Mouse (Mus musculus) liver, adult 2 months (tissue): ENCODE measurements around the gene Chrna4. TPM values are rescaled to one million over a fixed set of nuclear protein-coding genes. Genes with fewer than 3 reads are reported as not detected.

Source experiments
- DNase-seq: peaks from one replicate; pipeline ENCODE4 v3.0.0-alpha.2; 2011; ENCODE audit warnings: low read depth, low spot score; ENCODE audit errors: extremely low read depth
- H3K27ac ChIP-seq: fragments of 200-500 bp; replicated peaks from 2 replicates; pipeline ENCODE4 v1.5.1; 2012; ENCODE audit warnings: low read depth, mild to moderate bottlenecking, control low read depth, inconsistent platforms, low read length; ENCODE audit not compliant: insufficient read depth
- H3K27me3 ChIP-seq: fragments of 200-500 bp; 2 replicates; pipeline ENCODE4 v1.6.1; 2012; ENCODE audit warnings: mild to moderate bottlenecking, moderate library complexity, low read length, inconsistent platforms; ENCODE audit not compliant: control insufficient read depth, insufficient read depth
- H3K36me3 ChIP-seq: fragments of 200-500 bp; 2 replicates; pipeline ENCODE4 v1.6.1; 2012; ENCODE audit warnings: low read length, inconsistent platforms; ENCODE audit not compliant: control insufficient read depth, insufficient read depth
- H3K4me1 ChIP-seq: fragments of 200-500 bp; 2 replicates; pipeline ENCODE4 v1.6.1; 2011; ENCODE audit warnings: low read length; ENCODE audit not compliant: control insufficient read depth, insufficient read depth
- H3K4me3 ChIP-seq: fragments of 200-500 bp; 2 replicates; pipeline ENCODE4 v1.5.1; 2011; ENCODE audit warnings: low read depth, mild to moderate bottlenecking, control low read depth, low read length, moderate library complexity; ENCODE audit not compliant: insufficient read depth
- H3K79me2 ChIP-seq: fragments of 200-500 bp; 2 replicates; pipeline ENCODE4 v1.6.1; 2012; ENCODE audit warnings: inconsistent platforms, mild to moderate bottlenecking, low read length, moderate library complexity; ENCODE audit not compliant: control insufficient read depth, insufficient read depth
- H3K9ac ChIP-seq: fragments of 200-500 bp; 2 replicates; pipeline ENCODE4 v1.6.1; 2012; ENCODE audit warnings: low read depth, mild to moderate bottlenecking, control low read depth, inconsistent platforms, low read length
- CTCF ChIP-seq: fragments of 200-500 bp; IDR thresholded peaks from 2 replicates; pipeline ENCODE4 v1.5.1; 2011; ENCODE audit warnings: low read depth, low read length, control low read depth
- POLR2A ChIP-seq: fragments of 200-500 bp; IDR thresholded peaks from 2 replicates; pipeline ENCODE4 v1.6.1; 2011; ENCODE audit warnings: low read length, control low read depth; ENCODE audit not compliant: insufficient read depth; ENCODE audit errors: extremely low read depth
- WGBS: fragments of 180-500 bp; shearing (Covaris S2); methylation state at CpG from one replicate; pipeline ENCODE4 v1.1.7; 2018; 5-methylcytosine and 5-hydroxymethylcytosine counted together
- polyA plus RNA-seq: library from polyadenylated mRNA; depleted of rRNA; stranded (reverse); fragments of >200 nt; gene quantifications from 2 replicates; pipeline ENCODE4 v1.2.3, GENCODE M21; 2012
- total RNA-seq: library from RNA; depleted of rRNA; stranded (reverse); fragments of >200 nt; gene quantifications from 2 replicates; pipeline ENCODE4 v1.2.3, GENCODE M21; 2014

The Chrna4 gene
- total and polyA plus RNA-seq, 2 experiments, result 1.6 to 7.6 TPM

- WGBS, result 46% methylated on average over 4 of the region's 4 CpGs
- Histone ChIP-seq H3K27me3 (no peaks in the 10 kb centered on the region), H3K79me2 (no peaks in the 10 kb centered on the region), H3K4me3 (no peak overlapping the region), H3K27ac (no peak overlapping the region), H3K9ac (no peak overlapping the region), H3K4me1 (no peaks in the 10 kb centered on the region), H3K36me3 (no peaks in the 10 kb centered on the region)
- TF ChIP-seq POLR2A, result no peak
- TF ChIP-seq CTCF, result no peak
- no peak for DNase-seq
These were observed 22.5 kb upstream of the Chrna4 start for GRCm38 (mm10) chr2:181065827-181066226.

GRCm38 (mm10) chr2:181060127-181060526, 16.8 kb upstream of the Chrna4 start:
- Histone ChIP-seq H3K9ac (no peak overlapping the region), H3K4me3 (no peak overlapping the region), H3K36me3 (no peaks in the 10 kb centered on the region), H3K27me3 (no peaks in the 10 kb centered on the region), H3K4me1 (no peaks in the 10 kb centered on the region), H3K27ac (no peak overlapping the region), H3K79me2 (no peaks in the 10 kb centered on the region)
- peak; percentile 52 for DNase-seq
- TF ChIP-seq CTCF (peak; percentile 82), POLR2A (no peak)
- WGBS, result 13% methylated on average over 5 of the region's 5 CpGs

- no peaks in the 10 kb centered on the region for H3K4me1 ChIP-seq
- no peak for TF ChIP-seq POLR2A
- no peak for TF ChIP-seq CTCF
- no peak for DNase-seq
- H3K4me3 ChIP-seq, result no peak overlapping the region
- no peaks in the 10 kb centered on the region for H3K36me3 ChIP-seq
- WGBS, result 61% methylated on average over 3 of the region's 3 CpGs
- no peak overlapping the region for H3K27ac ChIP-seq
- no peaks in the 10 kb centered on the region for H3K79me2 ChIP-seq
- no peaks in the 10 kb centered on the region for H3K27me3 ChIP-seq
- H3K9ac ChIP-seq, result no peak overlapping the region
These were observed 14.8 kb upstream of the Chrna4 start for GRCm38 (mm10) chr2:181058193-181058592.

DNA sequence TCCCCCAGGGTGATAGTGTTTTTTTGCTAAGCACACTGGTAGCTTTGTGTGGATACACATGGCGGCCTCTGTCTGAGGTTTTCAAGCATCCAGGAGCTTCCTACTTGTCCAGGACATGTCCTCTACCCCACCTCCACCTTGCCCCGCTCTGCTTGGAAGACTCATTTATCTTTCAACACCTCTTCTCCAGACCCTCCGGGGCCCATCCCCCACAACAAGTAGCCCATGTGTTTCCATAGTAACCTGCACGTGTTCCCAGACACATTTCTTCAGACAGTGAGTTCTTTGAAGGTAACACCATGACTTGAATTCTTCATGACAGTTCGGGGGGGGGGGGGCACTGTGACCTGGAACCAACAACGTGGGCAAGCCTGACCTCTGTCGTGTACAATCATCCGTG, 14.0 kb upstream of the Chrna4 start:
- H3K27me3 ChIP-seq, result no peaks in the 10 kb centered on the region
- TF ChIP-seq CTCF (no peak), POLR2A (no peak)
- no peaks in the 10 kb centered on the region for H3K4me1 ChIP-seq
- no peak overlapping the region for H3K27ac ChIP-seq
- H3K79me2 ChIP-seq, result no peaks in the 10 kb centered on the region
- no peak for DNase-seq
- 63% methylated on average over 8 of the region's 8 CpGs for WGBS
- no peak overlapping the region for H3K4me3 ChIP-seq
- no peak overlapping the region for H3K9ac ChIP-seq
- no peaks in the 10 kb centered on the region for H3K36me3 ChIP-seq

GRCm38 (mm10) chr2:181052171-181052570, 8.8 kb upstream of the Chrna4 start:
- no peak overlapping the region for H3K27ac ChIP-seq
- H3K4me1 ChIP-seq, result no peaks in the 10 kb centered on the region
- 97% methylated on average over 1 of the region's 1 CpGs for WGBS
- no peaks in the 10 kb centered on the region for H3K36me3 ChIP-seq
- no peak for TF ChIP-seq POLR2A
- TF ChIP-seq CTCF, result no peak
- no peak overlapping the region for H3K9ac ChIP-seq
- DNase-seq, result no peak
- no peaks in the 10 kb centered on the region for H3K79me2 ChIP-seq
- H3K4me3 ChIP-seq, result no peak overlapping the region
- H3K27me3 ChIP-seq, result no peaks in the 10 kb centered on the region

GRCm38 (mm10) chr2:181048986-181049385, 5.6 kb upstream of the Chrna4 start:
- DNase-seq, result no peak
- no peaks in the 10 kb centered on the region for H3K36me3 ChIP-seq
- no peaks in the 10 kb centered on the region for H3K27me3 ChIP-seq
- H3K79me2 ChIP-seq, result no peaks in the 10 kb centered on the region
- peaks cover 3% of the 10 kb centered on the region; the same call in 1 of the 2 replicates for H3K4me1 ChIP-seq
- no peak overlapping the region for H3K27ac ChIP-seq
- H3K9ac ChIP-seq, result no peak overlapping the region
- TF ChIP-seq CTCF (no peak), POLR2A (no peak)
- 86% methylated on average over 9 of the region's 9 CpGs for WGBS
- H3K4me3 ChIP-seq, result no peak overlapping the region
